Mouse (Mus musculus): ENCODE data around the gene Narf. TPM values are rescaled to one million over a fixed set of nuclear protein-coding genes. Genes with fewer than 3 reads are reported as not detected.

Narf gene
- polyA plus RNA-seq, 2 experiments: 46.6 to 110 TPM

GRCm38 (mm10) chr11:121229018-121229439, 8.0 kb upstream of the Narf start, which contains the start of gene Cybc1:
Cybc1 (minus strand) TSS chr11:121229322.
- ATAC-seq (ENCODE audit: insufficient read depth) (peak; percentile 90), DNase-seq (ENCODE audit: low read depth in 3 of 3, low spot score in 3 of 3) (peak; percentile 65 to 79 (median 67))
- Histone ChIP-seq H3K27ac (peak within 1 kb of the TSS; percentile 41), H3K9me3 (ENCODE audit: control insufficient read depth, low read length) (no peaks in the 10 kb centered on the region), H3K4me1 (replicated peaks; ENCODE audit: control insufficient read depth in 2 of 2, insufficient read depth in 2 of 2, low read length in 1 of 2) (peaks cover 31 to 37% of the 10 kb centered on the region in 2 experiments), H3K9ac (replicated peaks) (peak within 1 kb of the TSS; percentile 69), H3K4me3 (ENCODE audit: insufficient read depth in 1 of 2, low read depth in 2 of 2, low read length in 2 of 2) (peak within 1 kb of the TSS; percentile 71 to 98), H3K27me3 (ENCODE audit: control insufficient read depth, insufficient read depth, low read length) (no peaks in the 10 kb centered on the region), H3K4me2 (ENCODE audit: low read depth) (peak within 1 kb of the TSS; percentile 81), H3K36me3 (replicated peaks; ENCODE audit: control insufficient read depth, insufficient read depth, low read depth) (peaks cover 26% of the 10 kb centered on the region)
- TF ChIP-seq CTCF (IDR thresholded peaks at IDR 0.05; ENCODE audit: low read depth): peak; percentile 56
- no peak; the same call in 1 of the 2 replicates for TF ChIP-seq EP300 (IDR thresholded peaks at IDR 0.05; ENCODE audit: low read depth)
- WGBS (ENCODE audit: insufficient replicate concordance): 0% methylated on average over 23 of the region's 23 CpGs

GRCm38 (mm10) chr11:121231191-121231590, 5.9 kb upstream of the Narf start:
- DNase-seq (ENCODE audit: low read depth in 3 of 3, low spot score in 3 of 3) (no peak), ATAC-seq (ENCODE audit: insufficient read depth) (no peak)
- H3K4me3 ChIP-seq (ENCODE audit: insufficient read depth in 1 of 2, low read depth in 2 of 2, low read length in 2 of 2): no peak overlapping the region
- TF ChIP-seq CTCF (IDR thresholded peaks at IDR 0.05; ENCODE audit: low read depth) (no peak), EP300 (IDR thresholded peaks at IDR 0.05; ENCODE audit: low read depth) (no peak)
- WGBS (ENCODE audit: insufficient replicate concordance): 69% methylated on average over 4 of the region's 4 CpGs
- no peak overlapping the region for H3K4me2 ChIP-seq (ENCODE audit: low read depth)
- H3K4me1 ChIP-seq (replicated peaks; ENCODE audit: control insufficient read depth in 2 of 2, insufficient read depth in 2 of 2, low read length in 1 of 2): peaks cover 43 to 49% of the 10 kb centered on the region in 2 experiments
- H3K9ac ChIP-seq (replicated peaks): no peak overlapping the region
- H3K36me3 ChIP-seq (replicated peaks; ENCODE audit: control insufficient read depth, insufficient read depth, low read depth): peaks cover 7% of the 10 kb centered on the region
- peak overlapping the region; percentile 70 for H3K27ac ChIP-seq
- no peaks in the 10 kb centered on the region for H3K27me3 ChIP-seq (ENCODE audit: control insufficient read depth, insufficient read depth, low read length)
- H3K9me3 ChIP-seq (ENCODE audit: control insufficient read depth, low read length): no peaks in the 10 kb centered on the region

- Histone ChIP-seq H3K9ac (replicated peaks) (peak overlapping the region; percentile 20), H3K4me2 (ENCODE audit: low read depth) (peak overlapping the region; percentile 8), H3K9me3 (ENCODE audit: control insufficient read depth, low read length) (no peaks in the 10 kb centered on the region), H3K4me1 (replicated peaks; ENCODE audit: control insufficient read depth in 2 of 2, insufficient read depth in 2 of 2, low read length in 1 of 2) (peaks cover 45 to 52% of the 10 kb centered on the region in 2 experiments), H3K4me3 (ENCODE audit: insufficient read depth in 1 of 2, low read depth in 2 of 2, low read length in 2 of 2) (no peak overlapping the region), H3K36me3 (replicated peaks; ENCODE audit: control insufficient read depth, insufficient read depth, low read depth) (peaks cover 2% of the 10 kb centered on the region), H3K27me3 (ENCODE audit: control insufficient read depth, insufficient read depth, low read length) (no peaks in the 10 kb centered on the region), H3K27ac (peak overlapping the region; percentile 70)
- TF ChIP-seq EP300 (IDR thresholded peaks at IDR 0.05; ENCODE audit: low read depth) (no peak), CTCF (IDR thresholded peaks at IDR 0.05; ENCODE audit: low read depth) (no peak)
- ATAC-seq (ENCODE audit: insufficient read depth) (no peak), DNase-seq (ENCODE audit: low read depth in 3 of 3, low spot score in 3 of 3) (peak in 1 of 3 experiments; percentile 20)
- 22% methylated on average over 4 of the region's 4 CpGs for WGBS (ENCODE audit: insufficient replicate concordance)
Measured at GRCm38 (mm10) chr11:121231628-121232291, 5.3 kb upstream of the Narf start.

- Histone ChIP-seq H3K4me1 (replicated peaks; ENCODE audit: control insufficient read depth in 2 of 2, insufficient read depth in 2 of 2, low read length in 1 of 2) (peaks cover 44 to 50% of the 10 kb centered on the region in 2 experiments), H3K9me3 (ENCODE audit: control insufficient read depth, low read length) (no peaks in the 10 kb centered on the region), H3K27ac (peak overlapping the region; percentile 55), H3K36me3 (replicated peaks; ENCODE audit: control insufficient read depth, insufficient read depth, low read depth) (no peaks in the 10 kb centered on the region), H3K9ac (replicated peaks) (no peak overlapping the region), H3K4me2 (ENCODE audit: low read depth) (peak overlapping the region; percentile 20; the same call in 1 of the 2 replicates), H3K27me3 (ENCODE audit: control insufficient read depth, insufficient read depth, low read length) (no peaks in the 10 kb centered on the region), H3K4me3 (ENCODE audit: insufficient read depth in 1 of 2, low read depth in 2 of 2, low read length in 2 of 2) (no peak overlapping the region)
- TF ChIP-seq EP300 (IDR thresholded peaks at IDR 0.05; ENCODE audit: low read depth): no peak
- WGBS (ENCODE audit: insufficient replicate concordance): 23% methylated on average over 4 of the region's 4 CpGs
- DNase-seq (ENCODE audit: low read depth in 3 of 3, low spot score in 3 of 3) (peak in 1 of 3 experiments; percentile 32), ATAC-seq (ENCODE audit: insufficient read depth) (no peak)
Measured at GRCm38 (mm10) chr11:121232706-121233105, 4.3 kb upstream of the Narf start.

- peak overlapping the region; percentile 91 for H3K27ac ChIP-seq
- H3K9ac ChIP-seq (replicated peaks): peak overlapping the region; percentile 56; the same call in 1 of the 2 replicates
- H3K4me3 ChIP-seq (ENCODE audit: insufficient read depth in 1 of 2, low read depth in 2 of 2, low read length in 2 of 2): peak overlapping the region in 1 of 2 experiments; percentile 87; a peak in 2 of 4 replicates
- no peaks in the 10 kb centered on the region for H3K9me3 ChIP-seq (ENCODE audit: control insufficient read depth, low read length)
- H3K4me1 ChIP-seq (replicated peaks; ENCODE audit: control insufficient read depth in 2 of 2, insufficient read depth in 2 of 2, low read length in 1 of 2): peaks cover 36 to 51% of the 10 kb centered on the region in 2 experiments
- no peaks in the 10 kb centered on the region for H3K27me3 ChIP-seq (ENCODE audit: control insufficient read depth, insufficient read depth, low read length)
- TF ChIP-seq EP300 (IDR thresholded peaks at IDR 0.05; ENCODE audit: low read depth) (no peak), CTCF (IDR thresholded peaks at IDR 0.05; ENCODE audit: low read depth) (peak; percentile 88)
- H3K4me2 ChIP-seq (ENCODE audit: low read depth): peak overlapping the region; percentile 81
- ATAC-seq (ENCODE audit: insufficient read depth) (no peak), DNase-seq (ENCODE audit: low read depth in 3 of 3, low spot score in 3 of 3) (peak in 2 of 3 experiments; percentile 53 to 59)
- peaks cover 18% of the 10 kb centered on the region for H3K36me3 ChIP-seq (replicated peaks; ENCODE audit: control insufficient read depth, insufficient read depth, low read depth)
- 16% methylated on average over 9 of the region's 9 CpGs for WGBS (ENCODE audit: insufficient replicate concordance)
Measured at GRCm38 (mm10) chr11:121235475-121236238, 1.4 kb upstream of the Narf start.
